Mouse (Mus musculus): ENCODE measurements around the gene Spint2. TPM values are rescaled to one million over a fixed set of nuclear protein-coding genes. Genes with fewer than 3 reads are reported as not detected.

Spint2 gene
- polyA plus RNA-seq, 1 experiment = 0.10 TPM

DNA sequence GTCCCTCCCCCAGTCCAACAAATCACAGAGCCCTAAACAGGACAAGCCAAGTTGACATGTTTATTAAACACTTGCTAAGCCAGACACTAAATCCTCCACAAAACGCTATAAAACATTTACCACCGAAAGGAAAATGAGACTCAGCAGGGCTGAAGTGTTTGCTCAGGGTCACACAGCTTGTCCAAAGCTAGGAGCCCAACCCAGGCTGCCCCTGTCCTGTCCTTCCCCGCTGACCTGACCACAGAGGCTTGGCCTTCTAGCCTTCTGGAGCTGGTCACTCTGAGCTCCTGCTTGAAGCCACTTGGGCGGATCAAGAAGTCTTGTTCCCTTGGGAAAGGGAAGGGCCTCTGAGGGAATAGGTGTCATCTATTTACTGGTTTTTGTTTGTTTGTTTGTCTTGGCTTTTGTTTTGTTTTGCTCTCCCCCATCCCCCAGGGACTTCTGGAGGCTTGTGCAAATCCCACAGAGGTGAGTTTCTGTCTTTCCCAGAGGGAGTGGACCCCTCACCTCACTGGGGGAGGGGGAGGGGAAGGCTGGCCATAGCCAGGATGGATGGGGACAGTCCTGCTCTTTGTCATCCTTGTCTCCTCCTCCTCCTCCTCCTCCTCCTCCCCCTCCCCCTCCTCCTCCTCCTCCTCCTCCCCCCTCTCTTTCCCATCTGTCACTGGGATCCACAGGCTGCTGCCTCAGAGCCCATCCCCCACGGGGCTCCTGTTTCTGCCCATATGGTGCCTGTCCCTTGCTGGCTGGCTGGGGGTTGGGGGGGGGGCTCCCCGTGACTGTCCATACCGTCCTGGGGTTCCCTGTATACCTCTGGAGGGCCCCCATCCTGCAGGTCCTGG, 10.1 kb upstream of the Spint2 start:
- no peak overlapping the region for H3ac ChIP-seq (ENCODE audit: control insufficient read depth, insufficient read length)
- H3K36me3 ChIP-seq (ENCODE audit: control insufficient read depth, insufficient read depth) = no peaks in the 10 kb centered on the region
- H3K4me2 ChIP-seq (ENCODE audit: low read depth) = no peak overlapping the region
- H3K79me2 ChIP-seq (ENCODE audit: control insufficient read depth, insufficient read depth) = no peaks in the 10 kb centered on the region
- TF ChIP-seq REST (IDR thresholded peaks at IDR 0.05; ENCODE audit: insufficient read depth, insufficient read length) (no peak), MYOD1 (IDR thresholded peaks at IDR 0.05; ENCODE audit: control insufficient read depth in 1 of 3, insufficient read length in 2 of 3, low read depth in 2 of 3) (no peak), MAX (IDR thresholded peaks at IDR 0.05; ENCODE audit: low read depth) (no peak), CEBPB (IDR thresholded peaks at IDR 0.05; ENCODE audit: insufficient read depth, poor library complexity, severe bottlenecking) (no peak), POLR2A (IDR thresholded peaks at IDR 0.05; ENCODE audit: insufficient read length, low read depth) (no peak), MYOG (IDR thresholded peaks at IDR 0.05; ENCODE audit: control insufficient read depth in 1 of 3, insufficient read depth in 1 of 3, insufficient read length in 2 of 3, low read depth in 2 of 3) (no peak), E2F4 (IDR thresholded peaks at IDR 0.05; ENCODE audit: insufficient read depth) (no peak)
- H3K27me3 ChIP-seq (ENCODE audit: control insufficient read depth, insufficient read depth, insufficient read length) = no peaks in the 10 kb centered on the region
- no peak overlapping the region for H3K4me3 ChIP-seq

DNA sequence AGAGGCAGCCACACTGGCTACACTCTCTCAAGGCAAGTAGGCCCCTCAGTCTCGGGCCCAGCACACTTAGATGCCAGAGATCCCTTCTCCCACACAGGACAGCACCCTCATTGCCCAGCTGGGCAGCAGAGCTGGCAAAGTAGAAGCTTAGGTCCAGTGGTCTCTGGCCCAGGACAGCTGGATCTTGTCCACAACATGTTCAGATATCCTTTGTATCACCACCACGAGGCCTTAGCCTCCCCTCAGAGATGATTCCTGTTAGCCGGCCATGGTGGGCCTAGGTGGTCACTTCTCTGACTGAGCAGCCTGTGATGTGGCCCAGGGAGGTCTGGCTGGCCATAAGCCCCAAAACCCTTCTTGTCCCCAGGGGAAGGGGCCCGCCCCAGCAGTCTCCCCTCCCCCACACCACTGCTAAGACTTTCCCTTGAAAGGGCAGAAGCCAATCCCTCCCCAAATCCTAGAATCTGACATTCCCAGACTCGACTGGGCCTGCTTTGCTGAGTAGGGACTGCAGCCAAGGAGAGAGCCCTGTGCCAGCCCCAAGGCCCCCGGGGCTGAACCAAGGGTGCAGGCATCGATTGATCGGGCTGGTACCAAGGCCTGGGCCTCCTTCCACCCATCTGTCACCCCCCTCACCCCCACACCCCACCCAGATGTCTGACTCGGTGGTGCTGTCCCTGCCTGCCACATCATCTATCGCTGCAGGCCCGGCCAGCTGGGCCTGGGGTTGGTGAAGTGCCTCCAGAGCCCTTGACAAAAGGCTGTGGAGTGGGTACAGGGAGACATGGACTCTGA, 9.2 kb upstream of the Spint2 start:
- Histone ChIP-seq H3K4me3 (no peak overlapping the region), H3ac (ENCODE audit: control insufficient read depth, insufficient read length) (no peak overlapping the region), H3K27me3 (ENCODE audit: control insufficient read depth, insufficient read depth, insufficient read length) (no peaks in the 10 kb centered on the region), H3K36me3 (ENCODE audit: control insufficient read depth, insufficient read depth) (no peaks in the 10 kb centered on the region), H3K4me2 (ENCODE audit: low read depth) (no peak overlapping the region), H3K79me2 (ENCODE audit: control insufficient read depth, insufficient read depth) (no peaks in the 10 kb centered on the region)
- no peak for TF ChIP-seq USF1 (IDR thresholded peaks at IDR 0.05; ENCODE audit: low read depth)
- TF ChIP-seq REST (IDR thresholded peaks at IDR 0.05; ENCODE audit: insufficient read depth, insufficient read length) = no peak
- TF ChIP-seq TCF3 (IDR thresholded peaks at IDR 0.05; ENCODE audit: insufficient read length, low read depth) = no peak

DNA sequence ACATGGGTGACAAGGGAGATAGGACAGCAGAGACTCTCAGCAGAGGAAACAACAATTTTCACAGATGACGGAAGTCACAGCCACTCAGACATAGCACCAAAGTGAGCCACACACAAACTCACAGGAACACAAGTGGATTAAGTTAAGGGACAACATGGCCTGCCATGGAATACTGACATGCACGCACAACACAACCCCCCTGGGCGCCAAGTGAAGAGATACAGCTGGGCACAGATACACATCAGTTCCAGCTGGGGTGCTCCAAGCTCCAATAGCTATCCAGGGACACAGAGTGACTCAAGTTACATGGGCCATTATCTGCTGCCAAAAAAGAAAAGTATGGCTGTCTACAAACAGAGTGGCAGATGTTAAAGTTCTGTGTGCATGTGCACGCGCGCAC, 8.1 kb upstream of the Spint2 start:
- H3K4me3 ChIP-seq = no peak overlapping the region

DNA sequence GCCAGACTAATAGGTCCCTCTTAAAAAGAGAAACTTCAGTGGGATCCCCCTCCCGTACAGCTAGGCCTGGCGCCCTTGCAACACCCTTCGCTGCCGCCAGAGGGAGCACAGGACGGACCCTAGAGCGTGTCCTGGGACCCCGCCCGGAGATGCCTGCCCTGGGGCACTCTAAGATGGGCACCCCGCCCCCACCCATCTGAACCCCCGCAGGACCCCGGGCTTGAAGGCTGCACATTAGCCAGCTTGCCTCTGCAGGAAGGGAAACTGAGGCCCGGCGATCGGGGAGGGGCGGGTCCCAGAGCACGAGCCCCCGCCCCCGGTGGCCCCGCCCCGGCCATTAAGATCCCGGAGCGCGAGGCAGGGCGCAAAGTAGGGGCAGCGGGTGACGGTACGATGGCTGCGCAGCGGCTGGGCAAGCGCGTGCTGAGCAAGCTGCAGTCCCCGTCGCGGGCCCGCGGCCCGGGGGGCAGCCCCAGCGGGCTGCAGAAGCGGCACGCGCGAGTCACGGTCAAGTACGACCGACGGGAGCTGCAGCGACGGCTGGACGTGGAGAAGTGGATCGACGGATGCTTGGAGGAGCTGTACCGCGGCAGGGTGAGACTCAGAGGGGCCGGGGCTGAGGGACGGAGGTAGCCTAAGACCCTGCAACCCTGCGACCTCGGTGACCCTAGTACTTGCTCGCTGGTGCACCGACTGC, 7.4 kb upstream of the Spint2 start, which contains the start of gene Ppp1r14a:
Ppp1r14a (plus strand) TSS at position 367 of the 697 bp plus-strand sequence.
- peaks cover 4% of the 10 kb centered on the region for H3K27me3 ChIP-seq (ENCODE audit: control insufficient read depth, insufficient read depth, insufficient read length)
- no peaks in the 10 kb centered on the region for H3K36me3 ChIP-seq (ENCODE audit: control insufficient read depth, insufficient read depth)
- peak within 1 kb of the TSS; percentile 36 for H3K4me2 ChIP-seq (ENCODE audit: low read depth)
- H3K4me3 ChIP-seq = no peak within 1 kb of the TSS
- no peak within 1 kb of the TSS for H3ac ChIP-seq (ENCODE audit: control insufficient read depth, insufficient read length)
- TF ChIP-seq REST (IDR thresholded peaks at IDR 0.05; ENCODE audit: insufficient read depth, insufficient read length) (no peak), TCF12 (IDR thresholded peaks at IDR 0.05; ENCODE audit: insufficient read depth, poor library complexity, severe bottlenecking) (no peak), POLR2AphosphoS2 (IDR thresholded peaks at IDR 0.05; ENCODE audit: insufficient read length, low read depth) (no peak), CEBPB (IDR thresholded peaks at IDR 0.05; ENCODE audit: insufficient read depth, poor library complexity, severe bottlenecking) (no peak), MYOD1 (IDR thresholded peaks at IDR 0.05; ENCODE audit: control insufficient read depth in 1 of 3, insufficient read length in 2 of 3, low read depth in 2 of 3) (no peak), USF1 (IDR thresholded peaks at IDR 0.05; ENCODE audit: low read depth) (no peak), E2F4 (IDR thresholded peaks at IDR 0.05; ENCODE audit: insufficient read depth) (no peak), POLR2A (IDR thresholded peaks at IDR 0.05; ENCODE audit: insufficient read length, low read depth) (no peak), SRF (IDR thresholded peaks at IDR 0.05; ENCODE audit: control insufficient read depth, insufficient read length, low read depth) (no peak), TCF3 (IDR thresholded peaks at IDR 0.05; ENCODE audit: insufficient read length, low read depth) (no peak), MYOG (IDR thresholded peaks at IDR 0.05; ENCODE audit: control insufficient read depth in 1 of 3, insufficient read depth in 1 of 3, insufficient read length in 2 of 3, low read depth in 2 of 3) (no peak), MAX (IDR thresholded peaks at IDR 0.05; ENCODE audit: low read depth) (no peak)
- no peaks in the 10 kb centered on the region for H3K79me2 ChIP-seq (ENCODE audit: control insufficient read depth, insufficient read depth)

More for the DNA sequence above, 8.1 kb upstream of the Spint2 start:
- Histone ChIP-seq H3K27me3 (ENCODE audit: control insufficient read depth, insufficient read depth, insufficient read length) (no peaks in the 10 kb centered on the region), H3K4me2 (ENCODE audit: low read depth) (no peak overlapping the region), H3K36me3 (ENCODE audit: control insufficient read depth, insufficient read depth) (no peaks in the 10 kb centered on the region), H3K79me2 (ENCODE audit: control insufficient read depth, insufficient read depth) (no peaks in the 10 kb centered on the region), H3ac (ENCODE audit: control insufficient read depth, insufficient read length) (no peak overlapping the region)
- TF ChIP-seq POLR2A (IDR thresholded peaks at IDR 0.05; ENCODE audit: insufficient read length, low read depth) = no peak
- no peak for TF ChIP-seq CEBPB (IDR thresholded peaks at IDR 0.05; ENCODE audit: insufficient read depth, poor library complexity, severe bottlenecking)
- no peak for TF ChIP-seq USF1 (IDR thresholded peaks at IDR 0.05; ENCODE audit: low read depth)
- no peak for TF ChIP-seq E2F4 (IDR thresholded peaks at IDR 0.05; ENCODE audit: insufficient read depth)
- TF ChIP-seq REST (IDR thresholded peaks at IDR 0.05; ENCODE audit: insufficient read depth, insufficient read length) = no peak
- no peak for TF ChIP-seq POLR2AphosphoS2 (IDR thresholded peaks at IDR 0.05; ENCODE audit: insufficient read length, low read depth)
- no peak for TF ChIP-seq MYOG (IDR thresholded peaks at IDR 0.05; ENCODE audit: control insufficient read depth in 1 of 3, insufficient read depth in 1 of 3, insufficient read length in 2 of 3, low read depth in 2 of 3)
- TF ChIP-seq SRF (IDR thresholded peaks at IDR 0.05; ENCODE audit: control insufficient read depth, insufficient read length, low read depth) = no peak
- TF ChIP-seq MAX (IDR thresholded peaks at IDR 0.05; ENCODE audit: low read depth) = no peak
- TF ChIP-seq MYOD1 (IDR thresholded peaks at IDR 0.05; ENCODE audit: control insufficient read depth in 1 of 3, insufficient read length in 2 of 3, low read depth in 2 of 3) = no peak
- no peak for TF ChIP-seq TCF3 (IDR thresholded peaks at IDR 0.05; ENCODE audit: insufficient read length, low read depth)
- TF ChIP-seq TCF12 (IDR thresholded peaks at IDR 0.05; ENCODE audit: insufficient read depth, poor library complexity, severe bottlenecking) = no peak
